35 mouse cellular contexts compared by ENCODE assay signal in the genomic region with DNA sequence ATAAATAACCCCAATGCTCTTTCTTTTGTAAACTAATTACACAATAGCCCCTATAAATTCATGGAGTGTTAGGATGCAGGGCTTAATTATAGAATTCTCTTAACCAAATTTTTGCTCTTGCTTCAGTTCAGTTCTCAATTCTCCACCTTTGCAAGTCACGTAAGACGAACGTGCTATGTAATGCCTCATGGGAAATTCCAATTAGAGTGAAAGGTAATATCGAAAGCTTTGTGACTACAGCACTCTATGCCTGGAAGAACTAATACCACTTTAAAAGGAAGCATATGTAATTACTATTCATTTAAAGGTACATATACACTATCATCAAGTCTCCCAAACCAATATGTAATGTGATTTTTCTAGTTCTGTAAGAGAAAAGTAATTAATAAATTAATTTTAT.
"Had no signal": no experiment of that assay in that cellular context is flagged by ENCODE, and none has a peak within 500 bp of the region (broad histone marks: within the 10 kb centered on the region; RNA-seq: fewer than 3 reads in every experiment).

No protein-coding gene starts in this region.

- H3K4me2 ChIP-seq: heart, embryonic 11.5 days; heart, embryonic 12.5 days; heart, embryonic 13.5 days; heart, embryonic 15.5 days; hindbrain, embryonic 12.5 days; hindbrain, embryonic 13.5 days; hindbrain, embryonic 14.5 days; hindbrain, embryonic 15.5 days; intestine, embryonic 15.5 days; kidney, embryonic 15.5 days had no signal

- ATAC-seq: hindbrain, embryonic 16.5 days; hindbrain, postnatal 0 days; inflammation-experienced regulatory T-cells, adult 6 months; intestine, embryonic 15.5 days; intestine, embryonic 16.5 days; intestine, postnatal 0 days had no signal

- H3K27me3 ChIP-seq: heart, embryonic 12.5 days; heart, embryonic 13.5 days; heart, embryonic 15.5 days; hindbrain, embryonic 12.5 days; hindbrain, embryonic 13.5 days; hindbrain, embryonic 15.5 days; intestine, embryonic 15.5 days; kidney, embryonic 15.5 days had no signal

- H3K36me3 ChIP-seq: heart, embryonic 12.5 days; heart, embryonic 13.5 days; heart, embryonic 15.5 days; hindbrain, embryonic 10.5 days; hindbrain, embryonic 12.5 days; hindbrain, embryonic 13.5 days; hindbrain, embryonic 15.5 days; intestine, embryonic 15.5 days; kidney, embryonic 15.5 days had no signal

- H3K4me3 ChIP-seq: heart, embryonic 12.5 days; heart, embryonic 13.5 days; heart, embryonic 15.5 days; hindbrain, embryonic 10.5 days; hindbrain, embryonic 12.5 days; hindbrain, embryonic 13.5 days; hindbrain, embryonic 15.5 days; intestine, embryonic 15.5 days; kidney, embryonic 15.5 days; layer of hippocampus, adult 2 months; left cerebral cortex, adult 2 months had no signal

- H3K27ac ChIP-seq: heart, embryonic 13.5 days; heart, embryonic 15.5 days; hindbrain, embryonic 10.5 days; hindbrain, embryonic 12.5 days; hindbrain, embryonic 13.5 days; hindbrain, embryonic 14.5 days; hindbrain, embryonic 15.5 days; hindbrain, postnatal 0 days; intestine, embryonic 15.5 days; kidney, embryonic 15.5 days; kidney, postnatal 0 days; layer of hippocampus, adult 2 months; left cerebral cortex, adult 2 months had no signal

- H3K9ac ChIP-seq: heart, embryonic 12.5 days; heart, embryonic 13.5 days; heart, embryonic 15.5 days; hindbrain, embryonic 12.5 days; hindbrain, embryonic 13.5 days; hindbrain, embryonic 14.5 days; hindbrain, embryonic 15.5 days; intestine, embryonic 15.5 days; kidney, embryonic 15.5 days had no signal

- DNase-seq: heart, postnatal 10 days; heart, postnatal 14 days; heart, postnatal 36 days; heart, postnatal 4 days; kidney, adult 11 months; kidney, adult 18-20 months; kidney, adult 2 months; kidney, adult 8-10 months; kidney, adult 9 months; kidney, postnatal 10 days; kidney, postnatal 14 days; kidney, postnatal 25 days; kidney, postnatal 36 days; kidney, postnatal 4 days; layer of hippocampus, adult 9-11 months; layer of hippocampus, postnatal 36 days had no signal

- H3K9me3 ChIP-seq: heart, embryonic 12.5 days; heart, embryonic 13.5 days; heart, embryonic 15.5 days; hindbrain, embryonic 10.5 days; hindbrain, embryonic 12.5 days; hindbrain, embryonic 13.5 days; hindbrain, embryonic 15.5 days; intestine, embryonic 15.5 days; kidney, embryonic 15.5 days had no signal

- H3K4me1 ChIP-seq: heart, embryonic 12.5 days; heart, embryonic 13.5 days; heart, embryonic 15.5 days; hindbrain, embryonic 10.5 days; hindbrain, embryonic 12.5 days; hindbrain, embryonic 13.5 days; hindbrain, embryonic 15.5 days; intestine, embryonic 15.5 days; kidney, embryonic 15.5 days had no signal
